Mouse (Mus musculus) lung, adult 2 months (tissue): ENCODE data around the gene 1700017B05Rik.

Source experiments
- CTCF ChIP-seq: fragments of 200-500 bp; IDR thresholded peaks from 2 replicates; pipeline ENCODE4 v1.5.1; 2011; ENCODE audit warnings: mild to moderate bottlenecking, low read length, control low read depth; ENCODE audit not compliant: insufficient read depth
- POLR2A ChIP-seq: fragments of 200-500 bp; IDR thresholded peaks from 2 replicates; pipeline ENCODE4 v1.6.1; 2011; ENCODE audit warnings: low read depth, mild to moderate bottlenecking, control low read depth, low read length, borderline replicate concordance; ENCODE audit errors: extremely low read depth

DNA sequence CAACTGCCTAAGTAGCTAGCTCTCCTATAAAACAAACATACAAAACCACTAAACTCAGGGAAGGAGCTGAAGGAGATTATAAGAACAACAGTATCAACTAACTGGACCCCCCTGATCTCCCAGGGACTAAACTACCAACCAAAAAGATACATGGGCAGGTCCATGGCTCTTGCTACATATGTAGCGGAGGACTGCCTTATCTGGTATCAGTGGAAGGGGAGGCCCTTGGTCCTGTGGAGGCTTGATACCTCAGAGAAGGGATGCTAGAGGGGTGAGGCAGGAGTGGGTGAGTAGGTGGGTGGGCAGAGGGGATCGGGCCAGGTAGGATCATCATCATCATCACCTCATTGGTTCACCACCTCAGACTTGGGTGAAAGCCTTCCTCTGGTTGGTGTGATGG lies 41.8 kb upstream of the 1700017B05Rik start:
- TF ChIP-seq POLR2A, result no peak
- no peak for TF ChIP-seq CTCF
